9 mouse cellular contexts compared by ENCODE assay signal in the genomic region with DNA sequence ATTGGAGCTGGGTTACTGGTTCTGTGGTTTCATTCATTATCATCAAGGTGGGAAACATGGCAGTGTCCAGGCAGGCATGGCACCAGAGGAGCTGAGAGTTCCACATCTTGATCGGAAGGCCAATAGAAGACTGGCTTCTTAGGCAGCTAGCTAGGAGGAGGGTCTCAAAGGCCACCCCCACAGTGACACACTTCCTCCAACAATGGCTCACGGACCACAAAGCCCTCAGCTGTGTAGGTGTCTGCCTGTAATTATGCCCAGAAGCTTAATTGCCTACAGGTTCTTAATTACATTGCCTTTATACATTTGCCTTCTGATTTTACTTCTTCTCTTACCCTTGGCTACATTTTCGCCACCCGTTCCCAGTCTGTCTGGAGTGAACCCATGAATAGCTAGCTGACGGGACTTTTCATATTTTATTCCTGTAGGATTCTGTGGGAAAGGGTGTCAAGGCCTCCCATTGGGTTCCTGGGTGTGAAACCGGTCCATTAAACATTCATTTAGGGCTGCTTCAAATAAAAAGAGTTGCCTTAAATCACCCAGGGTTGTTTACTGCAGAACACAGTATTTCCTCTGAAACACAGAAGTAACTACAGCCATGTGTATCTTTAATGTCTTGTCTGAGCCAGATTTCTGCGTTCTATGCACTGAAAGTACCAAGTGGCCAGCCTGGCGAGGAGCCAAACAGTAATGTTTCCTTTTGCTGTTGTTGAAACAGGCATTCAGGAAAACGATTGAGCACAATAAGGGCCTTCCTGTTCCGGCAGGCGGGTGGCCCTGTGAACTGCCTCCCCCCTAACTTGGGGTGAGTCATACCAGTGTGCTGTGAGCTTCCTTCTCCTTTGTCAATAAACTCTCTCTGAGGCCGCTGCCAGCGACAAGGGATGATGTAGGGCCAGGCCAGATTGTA.
A peak's percentile ranks its signal among the peaks of the same experiment; 100 is the strongest.
DNase-seq lines count a peak whose midpoint lies in the region; ATAC-seq and TF ChIP-seq lines count a peak whose summit lies in the region.
"Had no signal": no experiment of that assay in that cellular context is flagged by ENCODE, and none has a peak within 500 bp of the region (broad histone marks: within the 10 kb centered on the region; RNA-seq: fewer than 3 reads in every experiment).

No protein-coding gene starts in this region.

- DNase-seq in spleen, postnatal 36 days (ENCODE audit: low spot score in 2 of 2): peak; percentile 4 to 8
- DNase-seq in spleen, adult 12 weeks (ENCODE audit: low spot score): no peak
- peak; percentile 75 for DNase-seq in kidney, postnatal 0 days (ENCODE audit: low spot score)
- DNase-seq in urinary bladder, postnatal 4 days (ENCODE audit: low spot score in 2 of 2): peak; percentile 58 to 78

- no peak overlapping the region for H3K4me2 ChIP-seq in forebrain, embryonic 16.5 days (ENCODE audit: low read length)
- H3K4me2 ChIP-seq in heart, embryonic 16.5 days (ENCODE audit: low read depth, low read length): no peak overlapping the region
- no peak overlapping the region for H3K4me2 ChIP-seq in kidney, postnatal 0 days (ENCODE audit: low read length)
- no peak overlapping the region for H3K4me2 ChIP-seq in limb, embryonic 13.5 days (replicated peaks)
- no peak overlapping the region for H3K4me2 ChIP-seq in neural tube, embryonic 14.5 days (ENCODE audit: low read depth, low read length)

- no peak overlapping the region for H3K27ac ChIP-seq in forebrain, embryonic 16.5 days (ENCODE audit: low read length)
- 0 out of 2 replicates have a peak overlapping the region, but pooled peaks have one; percentile 14 for H3K27ac ChIP-seq in heart, embryonic 16.5 days (ENCODE audit: low read length)
- no peak overlapping the region; the same call in 1 of the 2 replicates for H3K27ac ChIP-seq in kidney, postnatal 0 days
- no peak overlapping the region; the same call in 1 of the 2 replicates for H3K27ac ChIP-seq in limb, embryonic 13.5 days
- peak overlapping the region; percentile 1; the same call in 1 of the 2 replicates for H3K27ac ChIP-seq in neural tube, embryonic 14.5 days (ENCODE audit: low read depth, low read length)

- no peak overlapping the region for H3K4me3 ChIP-seq in forebrain, embryonic 16.5 days (replicated peaks; ENCODE audit: low read length)
- no peak overlapping the region for H3K4me3 ChIP-seq in heart, embryonic 16.5 days (ENCODE audit: low read length)
- no peak overlapping the region for H3K4me3 ChIP-seq in kidney, postnatal 0 days (replicated peaks; ENCODE audit: low read depth, low read length)
- no peak overlapping the region for H3K4me3 ChIP-seq in limb, embryonic 13.5 days
- no peak overlapping the region for H3K4me3 ChIP-seq in neural tube, embryonic 14.5 days (ENCODE audit: low read depth, low read length)

- H3K9ac ChIP-seq in forebrain, embryonic 16.5 days (replicated peaks; ENCODE audit: low read depth, low read length): no peak overlapping the region
- no peak overlapping the region for H3K9ac ChIP-seq in heart, embryonic 16.5 days (ENCODE audit: low read length)
- no peak overlapping the region for H3K9ac ChIP-seq in kidney, postnatal 0 days (ENCODE audit: low read depth, low read length)
- H3K9ac ChIP-seq in limb, embryonic 13.5 days: no peak overlapping the region
- H3K9ac ChIP-seq in neural tube, embryonic 14.5 days (replicated peaks; ENCODE audit: low read depth, low read length): no peak overlapping the region

- no peaks in the 10 kb centered on the region for H3K27me3 ChIP-seq in forebrain, embryonic 16.5 days (replicated peaks; ENCODE audit: control insufficient read depth, insufficient read depth, low read length)
- 0 out of 2 replicates have a peak, but pooled peaks cover 4% of the 10 kb centered on the region for H3K27me3 ChIP-seq in heart, embryonic 16.5 days (ENCODE audit: control insufficient read depth, insufficient read depth, low read length)
- H3K27me3 ChIP-seq in kidney, postnatal 0 days (ENCODE audit: insufficient read depth, low read length): no peaks in the 10 kb centered on the region
- no peaks in the 10 kb centered on the region for H3K27me3 ChIP-seq in limb, embryonic 13.5 days
- H3K27me3 ChIP-seq in neural tube, embryonic 14.5 days (ENCODE audit: control insufficient read depth, insufficient read depth, low read length): no peaks in the 10 kb centered on the region
- H3K27me3 ChIP-seq: CH12.LX had no signal

- 19% methylated on average over 13 of the region's 13 CpGs for WGBS in forebrain, embryonic 16.5 days
- WGBS in heart, embryonic 16.5 days: 49% methylated on average over 13 of the region's 13 CpGs
- 42% methylated on average over 13 of the region's 13 CpGs for WGBS in kidney, postnatal 0 days
- WGBS in limb, embryonic 13.5 days: 33% methylated on average over 13 of the region's 13 CpGs
- WGBS in neural tube, embryonic 14.5 days: 24% methylated on average over 13 of the region's 13 CpGs

- H3K36me3 ChIP-seq in forebrain, embryonic 16.5 days (ENCODE audit: control insufficient read depth, insufficient read depth): no peaks in the 10 kb centered on the region
- no peaks in the 10 kb centered on the region for H3K36me3 ChIP-seq in heart, embryonic 16.5 days (ENCODE audit: control insufficient read depth, insufficient read depth)
- H3K36me3 ChIP-seq in kidney, postnatal 0 days (ENCODE audit: insufficient read depth, low read length): no peaks in the 10 kb centered on the region
- no peaks in the 10 kb centered on the region for H3K36me3 ChIP-seq in limb, embryonic 13.5 days
- H3K36me3 ChIP-seq in neural tube, embryonic 14.5 days (ENCODE audit: control insufficient read depth, insufficient read depth, low read length): no peaks in the 10 kb centered on the region

- no peaks in the 10 kb centered on the region for H3K9me3 ChIP-seq in forebrain, embryonic 16.5 days (ENCODE audit: control insufficient read depth, low read length)
- no peaks in the 10 kb centered on the region for H3K9me3 ChIP-seq in heart, embryonic 16.5 days (replicated peaks; ENCODE audit: control insufficient read depth, low read length)
- no peaks in the 10 kb centered on the region for H3K9me3 ChIP-seq in kidney, postnatal 0 days (replicated peaks; ENCODE audit: low read length)
- no peaks in the 10 kb centered on the region for H3K9me3 ChIP-seq in limb, embryonic 13.5 days
- no peaks in the 10 kb centered on the region for H3K9me3 ChIP-seq in neural tube, embryonic 14.5 days (ENCODE audit: control insufficient read depth, low read length)

- 0 out of 2 replicates have a peak, but pooled peaks cover 3% of the 10 kb centered on the region for H3K4me1 ChIP-seq in forebrain, embryonic 16.5 days (replicated peaks; ENCODE audit: control insufficient read depth, insufficient read depth, low read length)
- H3K4me1 ChIP-seq in heart, embryonic 16.5 days (ENCODE audit: control insufficient read depth, insufficient read depth, low read length): peaks cover 7% of the 10 kb centered on the region
- H3K4me1 ChIP-seq in kidney, postnatal 0 days (replicated peaks; ENCODE audit: insufficient read depth, low read length): no peaks in the 10 kb centered on the region
- H3K4me1 ChIP-seq in limb, embryonic 13.5 days: peaks cover 12% of the 10 kb centered on the region
- H3K4me1 ChIP-seq in neural tube, embryonic 14.5 days (ENCODE audit: control insufficient read depth, insufficient read depth, low read length): no peaks in the 10 kb centered on the region

- TF ChIP-seq CTCF in kidney, postnatal 0 days (IDR thresholded peaks at IDR 0.05; ENCODE audit: low read depth): no peak

- peak; percentile 96 for ATAC-seq in forebrain, embryonic 16.5 days
- ATAC-seq in heart, embryonic 16.5 days (replicated peaks; ENCODE audit: extremely low read depth, insufficient read depth, low FRiP score): no peak; the same call in 1 of the 2 replicates
- ATAC-seq in kidney, postnatal 0 days (replicated peaks; ENCODE audit: low FRiP score, low read depth): peak; percentile 88
- ATAC-seq in limb, embryonic 13.5 days (ENCODE audit: low FRiP score, low read depth): peak; percentile 64; the same call in 1 of the 2 replicates
- ATAC-seq in neural tube, embryonic 14.5 days (ENCODE audit: low read depth): peak; percentile 93

Comparison
In these comparisons a context has a peak if more than half of its experiments do, and no peak if none do; other contexts are left out.
1. H3K27ac ChIP-seq: peak in heart, embryonic 16.5 days (single experiment) and neural tube, embryonic 14.5 days (single experiment); none in forebrain, embryonic 16.5 days (single experiment), kidney, postnatal 0 days (single experiment) and limb, embryonic 13.5 days (single experiment).